Mouse (Mus musculus) CH12.LX (cell line): ENCODE measurements around the gene Zfp61.

Experiments used
- BHLHE40 ChIP-seq: IDR thresholded peaks from 2 replicates; pipeline ENCODE4 v1.6.1; 2011; ENCODE audit warnings: mild to moderate bottlenecking, low read depth, low read length, improper control_type of control experiment
- CHD1 ChIP-seq: IDR thresholded peaks from 2 replicates; pipeline ENCODE4 v1.6.1; 2012; ENCODE audit warnings: low read depth, low read length, improper control_type of control experiment, inconsistent platforms
- CHD2 ChIP-seq: IDR thresholded peaks from 2 replicates; pipeline ENCODE4 v1.6.1; 2011; ENCODE audit warnings: low read length, improper control_type of control experiment
- CTCF ChIP-seq, 2 experiments: IDR thresholded peaks in 1 of 2; conservative IDR thresholded peaks in 1 of 2; 2 replicates each; pipeline ENCODE4 v1.5.1; 2011 to 2012; ENCODE audit warnings: low read depth in 2 of 2, low read length in 2 of 2, improper control_type of control experiment in 1 of 2, inconsistent platforms in 1 of 2, mild to moderate bottlenecking in 1 of 2, moderate library complexity in 1 of 2
- EP300 ChIP-seq: IDR thresholded peaks from 2 replicates; pipeline ENCODE4 v1.6.1; 2011; ENCODE audit warnings: low read length, improper control_type of control experiment
- JUND ChIP-seq: conservative IDR thresholded peaks from 2 replicates; pipeline ENCODE4 v1.6.1; 2011; ENCODE audit warnings: low read depth, low read length, improper control_type of control experiment
- MAFK ChIP-seq: IDR thresholded peaks from 2 replicates; pipeline ENCODE4 v1.6.1; 2011; ENCODE audit warnings: low read length, improper control_type of control experiment; ENCODE audit not compliant: insufficient replicate concordance
- NELFE ChIP-seq: IDR thresholded peaks from 2 replicates; pipeline ENCODE4 v1.6.1; 2011; ENCODE audit warnings: low read depth, low read length, improper control_type of control experiment
- POLR2A ChIP-seq: IDR thresholded peaks from 2 replicates; pipeline ENCODE4 v1.6.1; 2011; ENCODE audit warnings: low read depth, mild to moderate bottlenecking, improper control_type of control experiment, low read length
- TBP ChIP-seq: conservative IDR thresholded peaks from 2 replicates; pipeline ENCODE4 v1.6.1; 2011; ENCODE audit warnings: low read depth, low read length, improper control_type of control experiment
- TCF12 ChIP-seq: IDR thresholded peaks from 2 replicates; pipeline ENCODE4 v1.6.1; 2014; ENCODE audit warnings: low read depth, mild to moderate bottlenecking, inconsistent platforms, low read length, improper control_type of control experiment
- USF1 ChIP-seq: IDR thresholded peaks from 2 replicates; pipeline ENCODE4 v1.6.1; 2014; ENCODE audit warnings: low read depth, mild to moderate bottlenecking, inconsistent platforms, low read length, improper control_type of control experiment
- ZC3H11A ChIP-seq: IDR thresholded peaks from 2 replicates; pipeline ENCODE4 v1.6.1; 2012; ENCODE audit warnings: low read depth, mild to moderate bottlenecking, inconsistent platforms, low read length, improper control_type of control experiment
- ZNF384 ChIP-seq: IDR thresholded peaks from 2 replicates; pipeline ENCODE4 v1.6.1; 2012; ENCODE audit warnings: low read depth, low read length, improper control_type of control experiment, inconsistent platforms

GRCm38 (mm10) chr7:24315726-24316566 lies 14.9 kb upstream of the Zfp61 start:
- TF ChIP-seq BHLHE40 = no peak
- no peak for TF ChIP-seq CTCF (conservative IDR thresholded peaks at IDR 0.05 in 1 of 2, IDR thresholded peaks at IDR 0.05 in 1 of 2; ENCODE audit: low read depth in 2 of 2, low read length in 2 of 2)
- no peak for TF ChIP-seq ZNF384
- TF ChIP-seq ZC3H11A = no peak
- no peak for TF ChIP-seq MAFK
- no peak for TF ChIP-seq POLR2A
- TF ChIP-seq CHD2 = no peak
- no peak for TF ChIP-seq JUND
- TF ChIP-seq TBP = no peak
- no peak for TF ChIP-seq USF1
- no peak for TF ChIP-seq CHD1
- TF ChIP-seq NELFE = no peak
- TF ChIP-seq TCF12 = no peak
- no peak for TF ChIP-seq EP300
